Mouse (Mus musculus) neural tube, embryonic 14.5 days (tissue): ENCODE results near the gene Rptor. TPM values are rescaled to one million over a fixed set of nuclear protein-coding genes. Genes with fewer than 3 reads are reported as not detected.

Source experiments
- ATAC-seq: fragments of 200-750 bp; cut with Nextera tagmentation; 2 replicates; pipeline ENCODE4 v1.8.0; 2017; ENCODE audit warnings: low read depth, mild to moderate bottlenecking, moderate TSS enrichment, moderate library complexity
- H3K27ac ChIP-seq: fragments of 300-500 bp; sonication (generic); 2 replicates; pipeline ENCODE4 v1.5.1; 2014; ENCODE audit warnings: low read depth, mild to moderate bottlenecking, control low read depth, low read length, moderate library complexity, mixed read lengths
- H3K27me3 ChIP-seq: fragments of 300-500 bp; sonication (generic); 2 replicates; pipeline ENCODE4 v1.6.1; 2014; ENCODE audit warnings: low read length; ENCODE audit not compliant: control insufficient read depth, insufficient read depth
- H3K36me3 ChIP-seq: fragments of 300-500 bp; sonication (generic); 2 replicates; pipeline ENCODE4 v1.6.1; 2014; ENCODE audit warnings: low read length, mixed read lengths; ENCODE audit not compliant: control insufficient read depth, insufficient read depth
- H3K4me1 ChIP-seq: fragments of 300-500 bp; sonication (generic); 2 replicates; pipeline ENCODE4 v1.6.1; 2014; ENCODE audit warnings: low read length; ENCODE audit not compliant: control insufficient read depth, insufficient read depth
- H3K4me2 ChIP-seq: fragments of 300-500 bp; sonication (generic); 2 replicates; pipeline ENCODE4 v1.6.1; 2014; ENCODE audit warnings: mild to moderate bottlenecking, low read depth, low read length, control low read depth
- H3K4me3 ChIP-seq: fragments of 300-500 bp; sonication (generic); 2 replicates; pipeline ENCODE4 v1.5.1; 2014; ENCODE audit warnings: low read depth, low read length, control low read depth, mixed read lengths
- H3K9ac ChIP-seq: fragments of 300-500 bp; sonication (generic); replicated peaks from 2 replicates; pipeline ENCODE4 v1.6.1; 2014; ENCODE audit warnings: low read depth, mild to moderate bottlenecking, control low read depth, low read length, mixed read lengths
- H3K9me3 ChIP-seq: fragments of 300-500 bp; sonication (generic); 2 replicates; pipeline ENCODE4 v1.6.1; 2016; ENCODE audit warnings: low read length; ENCODE audit not compliant: control insufficient read depth
- WGBS: fragments of 180-500 bp; shearing (Covaris S2); extraction: QIAGEN DNeasy Blood & Tissue Kit; methylation state at CpG from one replicate; pipeline ENCODE4 v1.1.7; 2014; 5-methylcytosine and 5-hydroxymethylcytosine counted together
- polyA plus RNA-seq: library from polyadenylated mRNA; unstranded; fragments of >200 nt; fragmentation: Nextera tagmentation; extraction: Ambion mirVana; gene quantifications from 2 replicates; pipeline ENCODE4 v1.2.1, GENCODE M21; 2014

Rptor gene
- polyA plus RNA-seq, 1 experiment from 2014 or later, result 13.4 TPM

GRCm38 (mm10) chr11:119933819-119934583 lies 331.3 kb downstream of the Rptor start:
- H3K36me3 ChIP-seq, result no peaks in the 10 kb centered on the region
- H3K4me3 ChIP-seq, result no peak overlapping the region
- H3K4me2 ChIP-seq, result no peak overlapping the region
- no peak overlapping the region for H3K27ac ChIP-seq
- H3K9me3 ChIP-seq, result no peaks in the 10 kb centered on the region
- H3K27me3 ChIP-seq, result no peaks in the 10 kb centered on the region
- H3K9ac ChIP-seq, result no peak overlapping the region
- ATAC-seq, result no peak
- 0 out of 2 replicates have a peak, but pooled peaks cover 7% of the 10 kb centered on the region for H3K4me1 ChIP-seq
- 85% methylated on average over 8 of the region's 8 CpGs for WGBS

- 0 out of 2 replicates have a peak, but pooled peaks cover 7% of the 10 kb centered on the region for H3K4me1 ChIP-seq
- no peak overlapping the region for H3K4me2 ChIP-seq
- ATAC-seq, result no peak
- H3K27me3 ChIP-seq, result no peaks in the 10 kb centered on the region
- H3K4me3 ChIP-seq, result no peak overlapping the region
- no peaks in the 10 kb centered on the region for H3K36me3 ChIP-seq
- no peak overlapping the region for H3K27ac ChIP-seq
- H3K9ac ChIP-seq, result no peak overlapping the region
- 74% methylated on average over 8 of the region's 8 CpGs for WGBS
- H3K9me3 ChIP-seq, result no peaks in the 10 kb centered on the region
These were observed 332.1 kb downstream of the Rptor start for GRCm38 (mm10) chr11:119934773-119935172.

GRCm38 (mm10) chr11:119935457-119935856 lies 332.8 kb downstream of the Rptor start:
- Histone ChIP-seq H3K27me3 (no peaks in the 10 kb centered on the region), H3K36me3 (no peaks in the 10 kb centered on the region), H3K27ac (no peak overlapping the region), H3K4me1 (0 out of 2 replicates have a peak, but pooled peaks cover 7% of the 10 kb centered on the region), H3K4me2 (no peak overlapping the region), H3K9ac (no peak overlapping the region), H3K9me3 (no peaks in the 10 kb centered on the region), H3K4me3 (no peak overlapping the region)
- peak; percentile 44; the same call in 1 of the 2 replicates for ATAC-seq
- WGBS, result 28% methylated on average over 6 of the region's 6 CpGs

GRCm38 (mm10) chr11:119936456-119936855 lies 333.8 kb downstream of the Rptor start:
- Histone ChIP-seq H3K4me1 (0 out of 2 replicates have a peak, but pooled peaks cover 8% of the 10 kb centered on the region), H3K4me2 (no peak overlapping the region), H3K27me3 (no peaks in the 10 kb centered on the region), H3K27ac (no peak overlapping the region), H3K4me3 (no peak overlapping the region), H3K36me3 (no peaks in the 10 kb centered on the region), H3K9ac (no peak overlapping the region; the same call in 1 of the 2 replicates), H3K9me3 (no peaks in the 10 kb centered on the region)
- 78% methylated on average over 2 of the region's 2 CpGs for WGBS
- ATAC-seq, result no peak

GRCm38 (mm10) chr11:119937216-119937615 lies 334.5 kb downstream of the Rptor start:
- H3K36me3 ChIP-seq, result no peaks in the 10 kb centered on the region
- no peak overlapping the region for H3K4me2 ChIP-seq
- 53% methylated on average over 12 of the region's 12 CpGs for WGBS
- peaks cover 16% of the 10 kb centered on the region for H3K4me1 ChIP-seq
- ATAC-seq, result no peak
- no peak overlapping the region for H3K4me3 ChIP-seq
- no peak overlapping the region for H3K9ac ChIP-seq
- H3K9me3 ChIP-seq, result no peaks in the 10 kb centered on the region
- no peaks in the 10 kb centered on the region for H3K27me3 ChIP-seq
- no peak overlapping the region for H3K27ac ChIP-seq

GRCm38 (mm10) chr11:119937772-119938502 lies 335.2 kb downstream of the Rptor start:
- H3K27me3 ChIP-seq, result no peaks in the 10 kb centered on the region
- H3K9ac ChIP-seq, result no peak overlapping the region
- H3K36me3 ChIP-seq, result no peaks in the 10 kb centered on the region
- WGBS, result 62% methylated on average over 19 of the region's 19 CpGs
- no peak overlapping the region for H3K4me3 ChIP-seq
- no peaks in the 10 kb centered on the region for H3K9me3 ChIP-seq
- peaks cover 16% of the 10 kb centered on the region for H3K4me1 ChIP-seq
- H3K4me2 ChIP-seq, result no peak overlapping the region
- no peak for ATAC-seq
- no peak overlapping the region for H3K27ac ChIP-seq

GRCm38 (mm10) chr11:119939073-119939710 lies 336.5 kb downstream of the Rptor start:
- Histone ChIP-seq H3K36me3 (no peaks in the 10 kb centered on the region), H3K27ac (no peak overlapping the region), H3K27me3 (no peaks in the 10 kb centered on the region), H3K4me2 (no peak overlapping the region), H3K4me3 (no peak overlapping the region), H3K4me1 (peaks cover 24% of the 10 kb centered on the region), H3K9ac (no peak overlapping the region), H3K9me3 (no peaks in the 10 kb centered on the region)
- no peak for ATAC-seq
- 56% methylated on average over 8 of the region's 8 CpGs for WGBS

- WGBS, result 73% methylated on average over 4 of the region's 4 CpGs
- no peaks in the 10 kb centered on the region for H3K36me3 ChIP-seq
- H3K9me3 ChIP-seq, result no peaks in the 10 kb centered on the region
- no peak overlapping the region for H3K27ac ChIP-seq
- H3K4me1 ChIP-seq, result peaks cover 24% of the 10 kb centered on the region
- no peaks in the 10 kb centered on the region for H3K27me3 ChIP-seq
- H3K4me3 ChIP-seq, result no peak overlapping the region
- no peak for ATAC-seq
- H3K9ac ChIP-seq, result no peak overlapping the region
- no peak overlapping the region for H3K4me2 ChIP-seq
These were observed 337.0 kb downstream of the Rptor start for GRCm38 (mm10) chr11:119939711-119940106.

- no peaks in the 10 kb centered on the region for H3K9me3 ChIP-seq
- WGBS, result 55% methylated on average over 11 of the region's 11 CpGs
- no peak overlapping the region for H3K4me2 ChIP-seq
These were observed 337.4 kb downstream of the Rptor start for GRCm38 (mm10) chr11:119940142-119940541.

More at GRCm38 (mm10) chr11:119940142-119940541, 337.4 kb downstream of the Rptor start:
- no peak overlapping the region for H3K4me3 ChIP-seq
- no peak overlapping the region for H3K27ac ChIP-seq
- no peaks in the 10 kb centered on the region for H3K27me3 ChIP-seq
- H3K36me3 ChIP-seq, result no peaks in the 10 kb centered on the region
- H3K4me1 ChIP-seq, result peaks cover 24% of the 10 kb centered on the region
- ATAC-seq, result no peak
- H3K9ac ChIP-seq, result no peak overlapping the region
